Mouse (Mus musculus) forebrain, embryonic 13.5 days (tissue): ENCODE data around the gene Kcnt2. TPM values are rescaled to one million over a fixed set of nuclear protein-coding genes. Genes with fewer than 3 reads are reported as not detected.

Source experiments
- ATAC-seq: fragments of 200-750 bp; cut with Nextera tagmentation; 2 replicates; pipeline ENCODE4 v1.8.0; 2017
- H3K27ac ChIP-seq: fragments of 300-500 bp; sonication (generic); 2 replicates; pipeline ENCODE4 v1.5.1; 2015; ENCODE audit warnings: inconsistent platforms, mild to moderate bottlenecking, moderate library complexity
- H3K27me3 ChIP-seq: fragments of 300-500 bp; sonication (generic); 2 replicates; pipeline ENCODE4 v1.6.1; 2015; ENCODE audit warnings: mild to moderate bottlenecking, inconsistent platforms
- H3K36me3 ChIP-seq: fragments of 300-500 bp; sonication (generic); 2 replicates; pipeline ENCODE4 v1.6.1; 2015; ENCODE audit warnings: mild to moderate bottlenecking, inconsistent platforms; ENCODE audit not compliant: poor library complexity, severe bottlenecking
- H3K4me1 ChIP-seq: fragments of 300-500 bp; sonication (generic); 2 replicates; pipeline ENCODE4 v1.6.1; 2015; ENCODE audit warnings: inconsistent platforms
- H3K4me2 ChIP-seq: fragments of 300-500 bp; sonication (generic); 2 replicates; pipeline ENCODE4 v1.6.1; 2015; ENCODE audit warnings: inconsistent platforms, mild to moderate bottlenecking, moderate library complexity
- H3K4me3 ChIP-seq: fragments of 300-500 bp; sonication (generic); 2 replicates; pipeline ENCODE4 v1.5.1; 2015; ENCODE audit warnings: mild to moderate bottlenecking, inconsistent platforms
- H3K9ac ChIP-seq: fragments of 300-500 bp; sonication (generic); 2 replicates; pipeline ENCODE4 v1.6.1; 2015; ENCODE audit warnings: mild to moderate bottlenecking, inconsistent platforms
- H3K9me3 ChIP-seq: fragments of 300-500 bp; sonication (generic); replicated peaks from 2 replicates; pipeline ENCODE4 v1.6.1; 2016; ENCODE audit warnings: inconsistent platforms
- WGBS: fragments of 180-500 bp; shearing (Covaris S2); methylation state at CpG from one replicate; pipeline ENCODE4 v1.1.7; 2015; 5-methylcytosine and 5-hydroxymethylcytosine counted together
- polyA plus RNA-seq: library from polyadenylated mRNA; unstranded; fragments of >200 nt; fragmentation: Nextera tagmentation; extraction: Ambion mirVana; gene quantifications from 2 replicates; pipeline ENCODE4 v1.2.1, GENCODE M21; 2015

Gene Kcnt2
- polyA plus RNA-seq, 1 experiment from 2014 or later, result 2.0 TPM

DNA sequence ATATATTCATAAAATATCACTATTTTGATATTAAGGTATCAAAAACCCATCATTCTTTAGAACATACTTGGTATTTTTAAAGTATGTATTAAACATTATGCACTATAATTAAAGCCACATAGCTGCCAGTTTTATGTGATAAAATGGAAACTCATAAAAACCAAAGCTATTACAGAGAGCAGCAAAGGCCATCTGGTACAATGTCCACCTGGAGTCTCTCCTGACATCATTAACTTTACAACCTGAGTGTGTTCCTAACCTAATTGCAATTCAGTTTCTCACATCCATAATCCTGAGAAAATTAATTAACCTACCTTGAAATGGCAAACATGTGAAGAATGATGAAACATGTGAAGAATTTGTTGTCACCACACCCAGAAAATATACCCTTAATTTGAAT, 288.9 kb downstream of the Kcnt2 start:
- no peaks in the 10 kb centered on the region for H3K27me3 ChIP-seq
- H3K4me1 ChIP-seq, result no peaks in the 10 kb centered on the region
- H3K36me3 ChIP-seq, result no peaks in the 10 kb centered on the region
- H3K4me3 ChIP-seq, result no peak overlapping the region
- ATAC-seq, result no peak
- H3K27ac ChIP-seq, result no peak overlapping the region
- no peak overlapping the region for H3K9ac ChIP-seq
- H3K9me3 ChIP-seq, result no peaks in the 10 kb centered on the region
- H3K4me2 ChIP-seq, result no peak overlapping the region

DNA sequence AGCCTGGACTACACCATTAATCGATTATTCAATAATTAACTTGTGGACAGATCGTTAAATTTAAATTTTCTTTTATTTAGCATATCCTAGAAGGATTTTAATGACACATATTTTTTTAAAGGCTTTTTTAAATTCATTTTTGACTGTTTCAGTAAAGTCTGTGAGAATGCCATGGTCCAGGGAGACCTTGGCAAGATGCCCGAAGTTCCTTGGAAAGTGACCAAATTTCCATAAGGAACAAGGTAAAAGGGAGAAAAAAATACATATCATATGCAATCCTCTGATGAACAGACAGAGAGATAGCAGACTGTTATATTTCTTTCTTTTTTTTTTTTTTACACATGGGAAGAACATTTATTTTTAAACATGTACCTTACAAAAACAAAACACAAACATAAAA, 296.1 kb downstream of the Kcnt2 start:
- Histone ChIP-seq H3K9me3 (no peaks in the 10 kb centered on the region), H3K4me3 (no peak overlapping the region), H3K4me1 (no peaks in the 10 kb centered on the region), H3K27ac (no peak overlapping the region), H3K27me3 (no peaks in the 10 kb centered on the region), H3K36me3 (no peaks in the 10 kb centered on the region), H3K9ac (no peak overlapping the region), H3K4me2 (no peak overlapping the region)
- ATAC-seq, result no peak
- 91% methylated on average over 3 of the region's 3 CpGs for WGBS

DNA sequence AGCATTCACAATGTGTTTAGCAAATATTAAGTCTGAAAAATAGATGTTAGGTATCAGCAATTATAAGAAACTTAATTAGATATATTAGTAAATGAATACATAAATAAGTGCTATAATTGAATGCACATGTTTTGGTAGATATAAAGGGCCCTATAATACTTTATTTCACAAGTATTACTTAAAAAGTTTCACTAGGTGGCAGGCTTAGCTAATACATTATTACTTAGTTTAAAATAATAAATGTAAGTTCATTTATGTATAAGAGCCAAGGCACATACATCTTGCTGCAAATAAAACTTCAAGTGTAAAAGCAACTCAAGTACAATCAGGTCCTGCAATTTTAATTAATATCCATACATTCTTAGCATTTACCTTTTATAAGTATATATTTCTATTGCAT, 302.8 kb downstream of the Kcnt2 start:
- no peak overlapping the region for H3K9ac ChIP-seq
- H3K9me3 ChIP-seq, result no peaks in the 10 kb centered on the region
- ATAC-seq, result peak; percentile 77; the same call in 1 of the 2 replicates
- H3K4me3 ChIP-seq, result no peak overlapping the region
- H3K4me1 ChIP-seq, result no peaks in the 10 kb centered on the region
- no peak overlapping the region for H3K4me2 ChIP-seq
- no peaks in the 10 kb centered on the region for H3K27me3 ChIP-seq
- no peak overlapping the region for H3K27ac ChIP-seq
- H3K36me3 ChIP-seq, result no peaks in the 10 kb centered on the region

DNA sequence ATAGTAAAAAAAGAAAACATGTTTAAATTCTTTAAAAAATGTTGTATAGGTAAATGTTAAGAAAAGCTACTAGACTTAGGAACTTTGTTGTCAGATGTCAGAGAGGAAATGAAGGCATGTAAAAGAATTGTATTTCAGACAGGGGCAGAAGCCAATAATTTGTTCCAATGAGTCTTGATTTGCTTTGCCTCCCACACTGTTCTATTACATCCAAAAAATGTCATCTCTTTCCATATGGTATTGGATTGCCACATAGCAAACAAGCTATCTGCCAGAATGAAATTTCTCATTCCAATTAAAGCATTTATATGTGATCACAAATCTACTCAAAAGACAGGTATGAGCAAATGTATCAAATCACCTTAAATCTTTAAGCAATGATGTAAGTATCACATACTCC, 314.8 kb downstream of the Kcnt2 start:
- H3K4me2 ChIP-seq, result no peak overlapping the region
- no peak for ATAC-seq
- no peak overlapping the region for H3K9ac ChIP-seq
- no peaks in the 10 kb centered on the region for H3K36me3 ChIP-seq
- H3K4me1 ChIP-seq, result no peaks in the 10 kb centered on the region
- H3K4me3 ChIP-seq, result no peak overlapping the region
- no peaks in the 10 kb centered on the region for H3K9me3 ChIP-seq
- H3K27ac ChIP-seq, result no peak overlapping the region
- no peaks in the 10 kb centered on the region for H3K27me3 ChIP-seq

DNA sequence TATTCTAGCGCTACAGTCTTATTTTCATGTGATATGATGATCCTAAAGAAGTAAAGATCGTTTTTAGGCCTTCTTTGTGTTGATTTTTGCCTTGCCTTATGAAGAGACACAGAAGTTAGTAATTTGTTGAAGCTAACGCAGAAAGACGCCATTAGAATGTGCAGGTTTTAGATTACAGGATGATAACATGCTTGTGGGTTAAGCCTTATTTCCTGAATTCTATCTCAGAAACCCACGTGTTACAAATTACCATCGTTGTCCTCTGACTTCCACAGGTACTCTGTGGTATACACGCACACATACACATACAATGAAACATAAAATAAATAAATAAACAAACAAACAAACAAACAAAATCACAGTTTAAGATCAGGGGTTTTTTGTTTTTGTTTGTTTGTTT, 326.2 kb downstream of the Kcnt2 start:
- ATAC-seq, result no peak
- Histone ChIP-seq H3K9me3 (no peaks in the 10 kb centered on the region), H3K27me3 (no peaks in the 10 kb centered on the region), H3K36me3 (no peaks in the 10 kb centered on the region), H3K27ac (no peak overlapping the region), H3K4me2 (no peak overlapping the region), H3K4me3 (no peak overlapping the region), H3K4me1 (no peaks in the 10 kb centered on the region), H3K9ac (no peak overlapping the region)
- 87% methylated on average over 7 of the region's 7 CpGs for WGBS

DNA sequence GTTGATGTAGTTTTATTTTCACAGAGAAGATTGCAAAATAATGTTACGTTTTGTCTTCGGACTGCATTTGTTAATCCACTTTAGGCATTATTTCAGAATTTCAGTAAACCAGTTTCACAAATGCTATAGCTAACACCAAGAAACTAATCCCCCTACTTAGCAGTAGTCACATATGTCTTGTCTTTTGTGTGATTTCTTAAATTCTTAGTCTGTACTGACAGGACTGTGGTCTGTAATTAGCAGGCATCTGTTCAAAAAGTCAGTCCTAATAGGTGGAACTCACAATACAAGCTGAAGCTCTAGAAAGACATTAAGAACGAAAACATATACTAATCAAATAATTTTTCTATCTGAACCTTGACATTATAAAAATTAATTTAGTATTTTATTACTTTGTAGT, 332.6 kb downstream of the Kcnt2 start:
- H3K27me3 ChIP-seq, result no peaks in the 10 kb centered on the region
- no peaks in the 10 kb centered on the region for H3K4me1 ChIP-seq
- no peaks in the 10 kb centered on the region for H3K36me3 ChIP-seq
- H3K4me2 ChIP-seq, result no peak overlapping the region
- H3K9me3 ChIP-seq, result no peaks in the 10 kb centered on the region
- 53% methylated on average over 3 of the region's 3 CpGs for WGBS
- H3K9ac ChIP-seq, result no peak overlapping the region
- H3K4me3 ChIP-seq, result no peak overlapping the region
- peak; percentile 82 for ATAC-seq
- H3K27ac ChIP-seq, result no peak overlapping the region

DNA sequence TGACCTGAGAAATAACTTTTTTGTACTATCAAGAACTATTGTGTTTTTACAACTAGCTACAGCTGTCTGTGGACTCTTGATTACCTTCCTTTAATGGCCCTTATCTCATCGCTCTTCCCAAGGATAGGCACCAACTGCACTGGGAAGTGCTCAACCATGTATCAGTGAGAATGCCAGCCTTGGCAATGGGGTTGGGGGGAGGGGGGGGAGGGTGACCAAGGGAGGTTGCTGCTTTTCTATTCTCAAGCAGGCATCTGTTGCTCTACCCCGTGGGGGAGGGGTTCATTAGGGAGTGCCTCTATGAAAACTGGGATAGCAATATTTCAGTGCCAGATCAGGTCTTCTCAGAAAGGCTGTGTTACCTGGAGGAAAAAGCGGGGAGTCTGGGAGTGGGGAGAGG, 342.3 kb downstream of the Kcnt2 start:
- ATAC-seq, result no peak

DNA sequence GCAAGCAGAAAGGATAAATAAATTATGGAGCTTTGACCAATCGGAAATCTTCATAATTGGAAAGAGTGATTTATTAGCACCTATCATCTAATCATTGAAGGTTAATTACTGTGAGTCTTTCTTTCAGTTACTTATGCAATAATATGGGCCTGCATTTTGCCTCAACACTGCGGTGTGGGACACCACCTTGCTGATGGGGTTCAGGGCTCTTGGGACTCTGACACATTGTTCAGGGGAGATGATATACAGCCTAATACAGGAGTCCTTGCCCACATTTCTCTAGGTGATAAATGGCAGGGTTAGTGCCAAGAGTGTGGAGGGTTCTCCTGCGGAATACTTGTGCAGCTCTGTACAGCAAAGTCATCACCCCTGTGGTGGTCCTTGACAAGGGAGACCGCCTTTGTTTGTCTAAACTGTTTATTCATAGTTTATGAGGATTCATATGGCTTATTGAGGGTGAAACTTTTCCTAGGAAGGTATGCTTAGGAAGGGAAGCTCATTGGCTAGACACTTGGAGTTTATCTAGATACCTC, 362.9 kb downstream of the Kcnt2 start:
- Histone ChIP-seq H3K4me1 (no peaks in the 10 kb centered on the region), H3K9ac (no peak overlapping the region), H3K27me3 (no peaks in the 10 kb centered on the region), H3K27ac (no peak overlapping the region), H3K36me3 (no peaks in the 10 kb centered on the region), H3K4me3 (no peak overlapping the region), H3K4me2 (no peak overlapping the region), H3K9me3 (no peaks in the 10 kb centered on the region)
- WGBS, result 89% methylated on average over 4 of the region's 4 CpGs
- ATAC-seq, result no peak

More for the DNA sequence above, 342.3 kb downstream of the Kcnt2 start:
- 76% methylated on average over 3 of the region's 3 CpGs for WGBS
- H3K36me3 ChIP-seq, result no peaks in the 10 kb centered on the region
- H3K4me1 ChIP-seq, result no peaks in the 10 kb centered on the region
- no peak overlapping the region for H3K27ac ChIP-seq
- no peak overlapping the region for H3K9ac ChIP-seq
- H3K9me3 ChIP-seq, result no peaks in the 10 kb centered on the region
- no peak overlapping the region for H3K4me3 ChIP-seq
- H3K27me3 ChIP-seq, result no peaks in the 10 kb centered on the region
- no peak overlapping the region for H3K4me2 ChIP-seq

DNA sequence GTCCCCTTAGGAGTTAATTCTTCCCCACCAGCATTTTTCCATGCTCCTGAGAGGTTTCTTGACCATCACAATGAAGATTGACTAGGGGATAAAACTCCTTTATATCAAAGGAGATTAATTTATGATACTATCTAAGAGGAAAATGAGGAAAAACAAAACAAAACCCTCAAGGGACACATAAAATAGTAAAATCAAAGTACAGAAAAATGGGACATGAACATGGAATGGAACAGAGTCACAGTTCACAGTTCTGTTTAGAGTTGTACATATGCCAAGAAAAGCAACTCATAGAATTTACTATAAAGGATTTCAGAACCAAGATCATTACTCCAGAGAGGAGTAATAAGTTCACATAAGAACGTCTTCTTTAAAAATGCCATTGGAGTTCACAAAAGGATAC, 367.1 kb downstream of the Kcnt2 start:
- no peak overlapping the region for H3K4me2 ChIP-seq
- WGBS, result 73% methylated on average over 1 of the region's 1 CpGs
- H3K4me3 ChIP-seq, result no peak overlapping the region
- H3K9me3 ChIP-seq, result no peaks in the 10 kb centered on the region
- no peaks in the 10 kb centered on the region for H3K36me3 ChIP-seq
- no peaks in the 10 kb centered on the region for H3K27me3 ChIP-seq
- ATAC-seq, result no peak
- H3K9ac ChIP-seq, result no peak overlapping the region
- no peak overlapping the region for H3K27ac ChIP-seq
- no peaks in the 10 kb centered on the region for H3K4me1 ChIP-seq

DNA sequence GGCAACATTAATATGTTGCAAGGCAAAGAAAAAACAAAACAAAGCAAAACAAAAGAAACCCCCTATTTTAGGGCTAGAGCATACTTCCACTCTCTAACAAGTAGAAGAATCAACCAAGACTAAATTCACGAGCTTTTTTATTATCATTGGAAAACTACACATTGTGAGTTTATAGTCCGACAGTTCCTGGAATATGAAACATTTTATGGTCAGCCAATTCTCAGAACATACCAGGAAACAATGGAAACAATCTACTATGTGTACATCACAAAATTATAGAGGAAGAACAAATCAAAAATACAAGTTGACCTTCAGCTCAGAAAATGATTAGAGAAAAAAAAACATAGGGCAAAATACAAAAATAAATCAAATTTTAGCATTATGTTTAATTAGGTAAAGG, 368.9 kb downstream of the Kcnt2 start:
- no peaks in the 10 kb centered on the region for H3K4me1 ChIP-seq
- H3K36me3 ChIP-seq, result no peaks in the 10 kb centered on the region
- no peak overlapping the region for H3K4me3 ChIP-seq
- H3K9ac ChIP-seq, result no peak overlapping the region
- H3K27ac ChIP-seq, result no peak overlapping the region
- WGBS, result 85% methylated on average over 2 of the region's 2 CpGs
- no peak overlapping the region for H3K4me2 ChIP-seq
- H3K27me3 ChIP-seq, result no peaks in the 10 kb centered on the region
- no peaks in the 10 kb centered on the region for H3K9me3 ChIP-seq
- no peak for ATAC-seq

DNA sequence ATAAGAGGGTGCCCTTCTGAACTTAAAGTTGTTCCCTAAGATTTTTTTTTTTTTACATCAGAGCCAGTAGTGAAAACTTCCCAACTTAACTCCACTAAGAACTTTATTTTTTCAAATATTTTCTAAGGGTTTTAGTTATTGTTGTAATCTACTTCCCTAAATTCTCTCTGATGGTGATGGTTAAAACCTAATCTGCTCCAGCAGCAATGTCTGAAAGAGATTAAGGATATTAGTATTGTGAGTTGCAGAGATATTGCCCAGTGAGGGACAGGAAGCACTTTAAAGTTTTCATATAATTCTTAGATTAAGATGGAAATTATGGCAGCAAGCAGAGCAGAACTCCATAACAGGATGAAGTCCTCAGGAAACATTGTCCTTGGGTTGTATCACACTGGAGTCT, 372.2 kb downstream of the Kcnt2 start:
- Histone ChIP-seq H3K27me3 (no peaks in the 10 kb centered on the region), H3K4me3 (no peak overlapping the region), H3K4me2 (no peak overlapping the region), H3K27ac (no peak overlapping the region), H3K9ac (no peak overlapping the region), H3K36me3 (no peaks in the 10 kb centered on the region), H3K9me3 (no peaks in the 10 kb centered on the region), H3K4me1 (no peaks in the 10 kb centered on the region)
- ATAC-seq, result no peak

DNA sequence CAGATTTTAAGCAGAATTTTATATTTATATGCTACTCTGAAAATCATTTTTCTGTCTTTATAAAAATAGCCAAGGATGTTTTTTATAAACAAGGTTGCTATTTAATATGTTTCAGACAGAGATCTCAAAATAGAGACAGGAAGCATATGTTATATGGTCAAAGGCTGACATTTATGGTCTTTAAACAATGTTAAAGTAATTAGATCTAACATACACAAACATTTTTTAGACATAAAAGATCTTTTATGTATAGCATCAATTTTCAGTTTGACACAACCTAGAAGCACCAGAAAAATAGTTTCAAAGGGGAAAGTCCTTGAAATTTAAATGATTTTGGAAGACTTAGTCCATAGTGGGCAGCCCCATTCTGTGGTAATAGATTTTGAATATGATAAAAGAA, 379.0 kb downstream of the Kcnt2 start:
- Histone ChIP-seq H3K27me3 (no peaks in the 10 kb centered on the region), H3K4me2 (no peak overlapping the region), H3K4me1 (no peaks in the 10 kb centered on the region), H3K4me3 (no peak overlapping the region), H3K36me3 (no peaks in the 10 kb centered on the region), H3K9ac (no peak overlapping the region), H3K27ac (no peak overlapping the region), H3K9me3 (no peaks in the 10 kb centered on the region)
- no peak for ATAC-seq

DNA sequence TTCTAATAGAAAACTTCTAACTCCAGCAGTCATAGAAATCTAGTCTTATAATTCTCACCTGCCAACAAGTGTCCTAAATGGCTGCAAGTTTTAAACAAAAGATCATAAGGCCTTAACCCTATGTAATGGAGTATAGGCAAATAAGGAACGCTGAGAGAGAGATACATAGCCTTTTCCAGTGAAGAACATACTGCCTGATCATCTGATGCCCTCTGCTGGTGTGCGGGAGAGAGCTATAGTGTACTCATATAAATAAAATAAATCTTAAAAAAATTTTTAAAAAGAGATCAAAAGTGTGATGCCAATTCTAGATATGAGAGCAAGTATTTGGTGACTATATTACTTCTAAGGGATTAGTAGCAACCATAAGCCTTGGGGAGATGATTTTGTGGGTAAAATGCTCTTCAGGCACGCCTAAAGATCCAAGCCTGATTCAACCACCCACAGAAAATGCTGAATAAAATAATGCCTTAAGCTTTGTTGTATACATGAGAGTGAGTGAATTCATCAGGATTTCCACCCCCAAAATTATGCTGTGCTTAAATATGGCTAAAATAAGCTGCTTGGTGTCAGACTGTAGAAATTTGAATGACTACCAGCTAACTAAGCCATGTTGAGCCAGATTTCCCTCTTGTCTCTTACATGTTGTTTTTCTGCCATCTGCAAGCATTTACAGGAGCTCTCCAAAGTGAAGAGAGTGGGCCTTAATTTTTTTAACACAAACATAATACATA, 413.8 kb downstream of the Kcnt2 start:
- H3K4me3 ChIP-seq, result no peak overlapping the region
- no peaks in the 10 kb centered on the region for H3K27me3 ChIP-seq
- no peak overlapping the region for H3K4me2 ChIP-seq
- H3K9me3 ChIP-seq, result no peaks in the 10 kb centered on the region
- H3K27ac ChIP-seq, result no peak overlapping the region
- H3K9ac ChIP-seq, result no peak overlapping the region
- peak; percentile 55; the same call in 1 of the 2 replicates for ATAC-seq
- 62% methylated on average over 3 of the region's 3 CpGs for whole genome bisulfite sequencing
- no peaks in the 10 kb centered on the region for H3K36me3 ChIP-seq
- 0 out of 2 replicates have a peak, but pooled peaks cover 3% of the 10 kb centered on the region for H3K4me1 ChIP-seq
